Mouse (Mus musculus) liver, embryonic 11.5 days (tissue): ENCODE results near the gene Dhh. TPM values are rescaled to one million over a fixed set of nuclear protein-coding genes. Genes with fewer than 3 reads are reported as not detected.
"Not testable (repeated sequence)": the region's sequence is repeated elsewhere in the genome, so short reads cannot be mapped to it uniquely, and the experiment has no call there.

Experiments used
- ATAC-seq: fragments of 200-750 bp; cut with Nextera tagmentation; replicated peaks from 2 replicates; pipeline ENCODE4 v1.8.0; 2017; ENCODE audit warnings: moderate number of reproducible peaks, mild to moderate bottlenecking, moderate TSS enrichment, moderate library complexity; ENCODE audit not compliant: low FRiP score
- DNase-seq: peaks from one replicate; pipeline ENCODE4 v3.0.0-alpha.2; 2017; ENCODE audit warnings: low spot score
- H3K27ac ChIP-seq: fragments of 300-500 bp; sonication (generic); 2 replicates; pipeline ENCODE4 v1.5.1; 2014; ENCODE audit warnings: mild to moderate bottlenecking, low read depth, low read length, control low read depth
- H3K27me3 ChIP-seq: fragments of 300-500 bp; sonication (generic); replicated peaks from 2 replicates; pipeline ENCODE4 v1.6.1; 2014; ENCODE audit warnings: low read length, mixed read lengths; ENCODE audit not compliant: control insufficient read depth, insufficient read depth
- H3K36me3 ChIP-seq: fragments of 300-500 bp; sonication (generic); 2 replicates; pipeline ENCODE4 v1.6.1; 2014; ENCODE audit warnings: mild to moderate bottlenecking, low read length, moderate library complexity, mixed read lengths; ENCODE audit not compliant: control insufficient read depth, insufficient read depth
- H3K4me1 ChIP-seq: fragments of 300-500 bp; sonication (generic); replicated peaks from 2 replicates; pipeline ENCODE4 v1.6.1; 2014; ENCODE audit warnings: low read length, mixed read lengths; ENCODE audit not compliant: control insufficient read depth, insufficient read depth
- H3K4me2 ChIP-seq: fragments of 300-500 bp; sonication (generic); 2 replicates; pipeline ENCODE4 v1.6.1; 2014; ENCODE audit warnings: mild to moderate bottlenecking, control low read depth, moderate library complexity
- H3K4me3 ChIP-seq: fragments of 300-500 bp; sonication (generic); 2 replicates; pipeline ENCODE4 v1.5.1; 2014; ENCODE audit warnings: low read depth, low read length, control low read depth
- H3K9ac ChIP-seq: fragments of 300-500 bp; sonication (generic); 2 replicates; pipeline ENCODE4 v1.6.1; 2014; ENCODE audit warnings: low read depth, low read length, control low read depth
- H3K9me3 ChIP-seq: fragments of 300-500 bp; sonication (generic); 2 replicates; pipeline ENCODE4 v1.6.1; 2016; ENCODE audit warnings: low read length, inconsistent platforms, mixed read lengths; ENCODE audit not compliant: control insufficient read depth
- WGBS: fragments of 180-500 bp; shearing (Covaris S2); extraction: QIAGEN DNeasy Blood & Tissue Kit; methylation state at CpG from one replicate; pipeline ENCODE4 v1.1.7; 2014; 5-methylcytosine and 5-hydroxymethylcytosine counted together
- polyA plus RNA-seq: library from polyadenylated mRNA; unstranded; fragments of >200 nt; fragmentation: Nextera tagmentation; extraction: Ambion mirVana; gene quantifications from 2 replicates; pipeline ENCODE4 v1.2.1, GENCODE M21; 2014

Gene Dhh
- polyA plus RNA-seq, 1 experiment from 2014 or later, result 0.37 TPM

DNA sequence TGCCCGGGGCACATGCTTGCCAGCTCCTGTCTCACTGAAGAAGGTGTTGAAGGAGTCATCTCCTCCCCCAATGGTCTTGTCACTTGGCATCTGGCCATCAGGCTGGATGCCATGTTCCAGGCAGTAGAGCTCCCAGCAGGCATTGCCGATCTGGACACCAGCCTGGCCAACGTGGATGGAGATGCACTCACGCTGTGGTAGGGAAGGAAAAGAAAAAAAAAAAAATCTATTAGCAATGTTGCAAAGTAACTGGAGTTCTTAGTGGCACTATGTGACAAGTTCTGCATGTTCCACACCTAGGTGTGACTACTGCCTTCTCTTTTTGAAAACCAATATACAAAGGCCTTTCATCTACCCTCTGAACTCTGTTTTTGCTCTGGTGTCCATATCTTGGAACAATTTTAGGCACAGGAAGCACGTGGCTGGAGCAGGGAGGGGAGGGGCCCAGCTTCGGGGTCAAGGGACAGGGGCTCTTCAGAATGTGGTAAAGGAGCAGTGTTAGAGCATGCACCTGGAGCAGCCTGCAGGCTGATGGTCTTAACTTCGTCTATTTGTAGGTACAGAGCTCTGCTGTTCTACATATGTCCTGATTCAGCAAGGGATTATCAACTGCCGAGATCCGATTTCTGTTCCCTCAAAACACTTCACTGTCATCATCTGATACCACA, 34.8 kb upstream of the Dhh start:
- peaks cover 17% of the 10 kb centered on the region for H3K4me1 ChIP-seq
- not testable (repeated sequence) for DNase-seq, H3K27me3 ChIP-seq, ATAC-seq, H3K9me3 ChIP-seq, H3K36me3 ChIP-seq
- peak overlapping the region; percentile 99 for H3K27ac ChIP-seq
- peak overlapping the region; percentile 99 for H3K4me2 ChIP-seq
- peak overlapping the region; percentile 84 for H3K4me3 ChIP-seq
- 17% methylated on average over 8 of the region's 9 CpGs for WGBS
- peak overlapping the region; percentile 96 for H3K9ac ChIP-seq

DNA sequence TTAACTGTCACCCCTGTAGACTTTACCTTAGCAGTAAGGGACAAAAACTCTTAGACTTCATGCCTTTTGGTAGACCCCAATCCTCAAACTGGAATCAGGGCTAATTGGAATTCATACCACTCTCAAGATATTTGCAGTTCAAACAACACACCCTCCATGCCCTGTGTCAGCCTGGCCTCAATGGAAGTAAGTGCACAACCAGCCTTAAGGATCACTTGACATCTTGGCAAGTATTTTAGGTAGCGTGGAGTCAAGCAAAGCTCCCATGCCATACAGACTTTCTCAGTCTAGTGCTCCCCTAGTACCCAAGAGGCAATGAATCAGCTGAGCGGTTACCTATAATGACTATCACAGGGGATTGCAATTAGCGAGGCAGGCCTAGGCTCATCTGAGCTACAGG, 32.7 kb upstream of the Dhh start:
- H3K27me3 ChIP-seq, result no peaks in the 10 kb centered on the region
- peaks cover 17% of the 10 kb centered on the region for H3K4me1 ChIP-seq
- 0 out of 2 replicates have a peak overlapping the region, but pooled peaks have one; percentile 42 for H3K27ac ChIP-seq
- WGBS, result 81% methylated on average over 3 of the region's 3 CpGs
- no peaks in the 10 kb centered on the region for H3K9me3 ChIP-seq
- ATAC-seq (no peak), DNase-seq (no peak)
- peaks cover 2% of the 10 kb centered on the region; the same call in 1 of the 2 replicates for H3K36me3 ChIP-seq
- no peak overlapping the region for H3K4me3 ChIP-seq
- H3K4me2 ChIP-seq, result peak overlapping the region; percentile 3; the same call in 1 of the 2 replicates
- no peak overlapping the region for H3K9ac ChIP-seq

DNA sequence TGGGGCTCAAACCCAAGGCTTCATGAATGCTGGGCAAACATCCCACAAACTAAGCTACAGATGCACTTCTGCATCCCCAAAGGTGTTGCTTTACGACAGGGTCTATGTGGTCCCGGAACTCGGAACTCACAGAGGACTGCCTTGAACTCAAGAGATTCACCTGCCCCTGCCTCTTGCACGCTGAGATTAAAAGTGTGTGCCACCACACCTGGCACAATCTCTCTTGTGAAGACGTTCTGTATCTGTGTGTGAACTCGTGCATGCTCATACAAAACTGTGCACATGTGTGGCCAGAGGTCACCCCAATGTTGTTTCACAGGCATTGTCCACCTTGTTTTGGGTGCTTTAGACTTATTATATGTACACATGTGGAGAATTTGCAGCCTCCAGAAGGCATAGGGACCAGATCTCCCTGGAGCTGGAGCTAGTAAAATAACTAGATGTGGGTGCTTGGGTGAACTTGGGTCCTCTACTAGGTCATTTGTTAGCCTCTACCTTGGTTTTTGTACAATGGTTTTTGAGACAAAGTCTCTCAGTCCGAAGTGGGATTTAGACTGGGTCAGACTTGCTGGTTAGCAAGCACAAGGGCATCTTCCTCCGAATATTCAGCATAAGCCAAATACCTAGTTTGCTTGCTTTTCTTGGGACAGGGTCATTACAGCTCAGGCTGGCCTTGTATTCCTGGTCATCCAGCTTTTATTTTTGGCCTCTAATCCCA, 31.8 kb upstream of the Dhh start:
- Histone ChIP-seq H3K4me2 (no peak overlapping the region), H3K4me1 (peaks cover 9% of the 10 kb centered on the region), H3K4me3 (no peak overlapping the region; the same call in 1 of the 2 replicates), H3K27me3 (no peaks in the 10 kb centered on the region), H3K27ac (peak overlapping the region; percentile 22; the same call in 1 of the 2 replicates), H3K9ac (no peak overlapping the region), H3K36me3 (peaks cover 2% of the 10 kb centered on the region; the same call in 1 of the 2 replicates), H3K9me3 (no peaks in the 10 kb centered on the region)
- DNase-seq (no peak), ATAC-seq (no peak)
- 47% methylated on average over 8 of the region's 8 CpGs for WGBS

DNA sequence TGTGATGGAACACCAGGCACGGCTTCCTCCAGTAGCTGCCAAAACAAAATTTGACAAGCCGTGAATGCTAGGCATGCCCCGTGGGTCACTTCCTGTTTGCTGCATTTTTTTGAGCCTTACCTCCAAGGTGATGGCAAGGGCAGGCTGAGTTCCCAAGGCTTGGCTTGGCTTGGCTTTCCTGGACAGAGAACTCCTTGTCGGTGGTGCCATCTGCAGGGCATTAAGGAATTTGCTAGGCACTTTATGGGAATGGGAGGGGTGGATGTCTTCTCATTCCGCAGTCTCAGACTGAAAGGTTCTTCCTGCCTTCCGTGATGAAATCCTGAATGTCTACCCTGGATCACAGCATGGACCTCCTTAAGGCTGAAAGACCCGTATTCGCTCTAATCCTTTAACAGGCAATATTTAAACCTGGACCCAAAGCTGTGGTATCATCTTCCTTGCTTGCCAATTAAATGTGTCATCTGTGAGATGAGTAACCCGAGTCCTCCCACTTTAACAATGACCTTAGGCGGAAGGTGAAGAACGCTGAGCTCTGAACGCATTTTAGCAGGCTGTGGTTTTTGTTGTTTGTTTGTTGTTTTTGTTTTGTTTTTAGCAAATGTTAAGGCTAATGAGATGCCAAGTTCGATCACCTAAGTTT, 30.4 kb upstream of the Dhh start:
- Histone ChIP-seq H3K4me1 (peaks cover 8% of the 10 kb centered on the region; the same call in 1 of the 2 replicates), H3K4me3 (no peak overlapping the region), H3K9ac (no peak overlapping the region), H3K27me3 (no peaks in the 10 kb centered on the region), H3K36me3 (peaks cover 2% of the 10 kb centered on the region; the same call in 1 of the 2 replicates), H3K4me2 (0 out of 2 replicates have a peak overlapping the region, but pooled peaks have one; percentile 29), H3K9me3 (no peaks in the 10 kb centered on the region), H3K27ac (no peak overlapping the region)
- WGBS, result 15% methylated on average over 13 of the region's 13 CpGs
- ATAC-seq (0 out of 2 replicates have a peak, but pooled peaks have one; percentile 22), DNase-seq (peak; percentile 61)

DNA sequence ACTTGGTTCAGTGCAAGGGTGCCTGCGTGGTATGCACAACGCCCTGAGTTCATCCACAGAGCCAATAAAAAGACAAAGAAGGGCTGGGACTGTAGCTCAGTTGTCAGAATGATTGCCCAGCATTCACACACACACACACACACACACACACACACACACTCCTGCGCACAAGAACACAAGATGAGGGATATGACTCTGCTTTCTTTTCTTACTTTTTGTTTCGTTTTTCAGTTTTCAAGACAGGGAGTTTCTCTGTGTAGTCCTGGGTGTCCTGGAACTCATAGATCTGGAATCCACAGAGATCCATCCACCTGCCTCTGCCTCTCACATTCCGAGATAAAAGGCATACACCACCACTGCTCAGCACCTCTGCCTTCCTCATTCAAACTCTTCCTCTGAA, 29.2 kb upstream of the Dhh start:
- Histone ChIP-seq H3K9ac (no peak overlapping the region), H3K27me3 (no peaks in the 10 kb centered on the region), H3K27ac (no peak overlapping the region), H3K36me3 (no peaks in the 10 kb centered on the region), H3K4me2 (no peak overlapping the region), H3K9me3 (no peaks in the 10 kb centered on the region), H3K4me1 (peaks cover 6% of the 10 kb centered on the region; the same call in 1 of the 2 replicates), H3K4me3 (no peak overlapping the region)
- ATAC-seq, result no peak
- DNase-seq, result no peak
- WGBS, result 81% methylated on average over 5 of the region's 5 CpGs

DNA sequence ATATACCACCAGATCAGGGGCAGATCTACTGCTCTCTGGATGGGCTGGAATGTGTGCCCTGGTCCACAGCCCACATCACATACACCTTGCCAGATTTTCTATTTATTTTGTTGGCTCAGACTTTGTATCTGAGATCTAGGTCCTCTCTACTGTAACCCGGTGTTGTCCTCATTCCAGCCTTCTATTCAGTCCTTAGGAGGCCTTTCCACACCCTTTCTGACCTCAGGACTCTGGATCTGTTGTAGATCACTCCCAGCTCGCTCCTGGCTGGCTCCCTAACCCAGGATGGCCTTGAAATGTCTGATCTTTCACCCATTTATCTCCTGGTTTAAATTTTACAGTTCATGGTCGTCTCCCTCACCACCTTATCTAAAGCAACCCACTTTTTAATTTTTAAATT, 26.3 kb upstream of the Dhh start:
- Histone ChIP-seq H3K9ac (no peak overlapping the region), H3K27ac (no peak overlapping the region), H3K4me1 (peaks cover 4% of the 10 kb centered on the region; the same call in 1 of the 2 replicates), H3K4me3 (no peak overlapping the region), H3K27me3 (no peaks in the 10 kb centered on the region), H3K36me3 (no peaks in the 10 kb centered on the region), H3K9me3 (no peaks in the 10 kb centered on the region), H3K4me2 (no peak overlapping the region)
- 57% methylated on average over 3 of the region's 3 CpGs for WGBS
- DNase-seq, result no peak
- ATAC-seq, result no peak

DNA sequence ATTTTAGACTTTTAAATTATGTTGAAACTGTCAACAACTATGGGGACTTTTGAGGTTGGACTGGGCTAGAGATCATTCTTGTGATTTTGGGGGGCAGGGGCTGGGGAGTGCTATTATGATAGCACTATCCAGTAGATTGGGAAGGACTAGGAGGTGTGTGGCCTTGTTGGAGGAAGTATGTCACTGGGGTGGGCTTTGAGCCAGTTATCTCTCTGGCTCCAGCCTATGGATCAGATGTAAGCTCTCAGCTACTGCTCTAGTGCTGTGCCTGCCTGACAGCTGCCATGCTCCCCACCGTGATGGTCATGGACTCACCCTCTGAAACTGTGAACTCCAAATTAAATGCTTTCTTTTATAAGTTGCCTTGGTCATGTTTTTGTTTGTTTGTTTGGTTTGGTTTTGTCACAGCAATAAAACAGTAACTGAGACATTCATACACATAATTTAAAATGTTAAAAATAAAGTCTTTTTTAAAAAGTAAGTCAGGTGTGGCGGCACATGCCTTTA, 24.7 kb upstream of the Dhh start:
- ATAC-seq (no peak), DNase-seq (no peak)
- Histone ChIP-seq H3K4me3 (no peak overlapping the region), H3K9ac (no peak overlapping the region), H3K4me1 (no peaks in the 10 kb centered on the region; the same call in 1 of the 2 replicates), H3K27ac (no peak overlapping the region), H3K9me3 (no peaks in the 10 kb centered on the region), H3K4me2 (no peak overlapping the region), H3K36me3 (no peaks in the 10 kb centered on the region), H3K27me3 (no peaks in the 10 kb centered on the region)
- WGBS, result 77% methylated on average over 2 of the region's 2 CpGs

DNA sequence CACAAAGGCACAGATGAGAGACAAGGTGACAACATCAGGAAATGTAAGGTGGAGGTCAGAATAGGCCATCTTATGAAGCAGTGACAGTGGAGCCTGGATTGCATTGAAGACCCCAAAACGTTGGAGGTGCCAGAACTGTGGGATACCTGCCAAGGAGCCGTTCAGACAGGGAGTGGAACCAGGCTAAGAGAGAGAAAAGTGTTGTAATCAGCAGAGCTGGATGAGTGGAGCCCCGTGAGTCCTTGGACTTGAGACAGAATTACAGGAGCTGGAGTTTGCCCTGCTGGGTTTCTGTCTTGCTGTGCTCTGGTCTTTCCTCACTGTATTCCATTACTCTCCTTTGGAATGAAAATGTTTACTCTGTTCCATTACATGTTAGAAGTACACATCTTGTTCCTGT, 24.2 kb upstream of the Dhh start:
- WGBS, result 49% methylated on average over 3 of the region's 3 CpGs

More for the DNA sequence above, 24.2 kb upstream of the Dhh start:
- H3K9ac ChIP-seq, result no peak overlapping the region
- H3K36me3 ChIP-seq, result no peaks in the 10 kb centered on the region
- DNase-seq, result no peak
- H3K4me2 ChIP-seq, result no peak overlapping the region
- no peak for ATAC-seq
- H3K27ac ChIP-seq, result no peak overlapping the region
- H3K9me3 ChIP-seq, result no peaks in the 10 kb centered on the region
- H3K4me1 ChIP-seq, result no peaks in the 10 kb centered on the region; the same call in 1 of the 2 replicates
- no peaks in the 10 kb centered on the region for H3K27me3 ChIP-seq
- no peak overlapping the region for H3K4me3 ChIP-seq
